Mouse (Mus musculus): ENCODE results near the gene Aup1.

Gene Aup1

GRCm38 (mm10) chr6:83069488-83070246 lies 15.3 kb downstream of the Aup1 start:
- DNase-seq (ENCODE audit: low read depth), result no peak

DNA sequence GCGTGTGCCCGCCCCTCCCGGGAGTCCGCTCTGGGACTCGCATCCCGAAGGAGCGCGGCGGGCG lies 15.8 kb downstream of the Aup1 start, which contains the start of gene Tlx2:
Gene Tlx2, minus strand, starts transcription at position 47 of the 64 bp plus-strand sequence.
- no peak for DNase-seq (ENCODE audit: low read depth)

DNA sequence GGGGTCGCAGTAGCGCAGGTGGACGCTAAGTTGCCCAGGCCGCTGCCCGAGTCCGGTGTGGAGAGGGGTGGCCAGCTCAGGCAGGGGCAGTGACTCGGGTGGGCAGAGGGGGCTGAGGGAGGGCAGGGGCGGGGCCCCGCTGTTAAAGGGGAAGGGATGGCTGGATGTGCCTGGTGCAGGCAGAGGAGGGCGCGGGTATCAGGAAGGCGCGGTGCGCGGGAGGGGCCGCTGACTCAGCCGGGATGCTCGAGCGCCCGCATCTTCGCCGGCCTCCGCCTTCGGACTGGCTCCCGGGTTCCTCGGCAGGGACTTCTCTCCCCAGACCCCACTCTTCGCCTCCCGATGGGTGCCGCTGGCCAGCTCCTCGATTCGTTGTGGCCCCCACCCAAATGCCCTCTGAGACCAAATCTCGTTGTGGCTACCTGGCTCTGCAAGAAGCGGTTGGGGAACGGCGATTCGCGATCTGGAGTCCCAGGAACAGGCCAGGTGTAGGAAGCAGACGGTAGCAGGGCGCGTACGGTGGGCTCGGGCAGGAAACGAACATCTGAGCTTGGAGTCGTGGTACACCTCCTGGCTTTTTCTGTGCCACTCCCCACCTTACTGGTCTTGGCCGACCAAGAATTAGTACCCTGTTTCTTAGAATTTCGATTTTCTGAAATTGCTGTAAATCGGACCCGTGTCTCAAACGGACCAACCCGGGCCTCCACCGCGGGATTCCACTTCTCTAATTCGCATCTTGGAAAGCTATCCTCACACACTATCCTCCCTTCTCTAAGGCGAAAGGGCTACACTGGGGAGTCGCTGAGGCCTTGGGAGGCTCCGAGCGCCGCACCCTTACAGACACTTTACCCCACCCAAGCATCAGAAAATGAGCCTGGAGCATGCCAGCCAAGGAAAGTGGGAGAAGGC lies 16.2 kb downstream of the Aup1 start:
- DNase-seq (ENCODE audit: low read depth), result no peak

DNA sequence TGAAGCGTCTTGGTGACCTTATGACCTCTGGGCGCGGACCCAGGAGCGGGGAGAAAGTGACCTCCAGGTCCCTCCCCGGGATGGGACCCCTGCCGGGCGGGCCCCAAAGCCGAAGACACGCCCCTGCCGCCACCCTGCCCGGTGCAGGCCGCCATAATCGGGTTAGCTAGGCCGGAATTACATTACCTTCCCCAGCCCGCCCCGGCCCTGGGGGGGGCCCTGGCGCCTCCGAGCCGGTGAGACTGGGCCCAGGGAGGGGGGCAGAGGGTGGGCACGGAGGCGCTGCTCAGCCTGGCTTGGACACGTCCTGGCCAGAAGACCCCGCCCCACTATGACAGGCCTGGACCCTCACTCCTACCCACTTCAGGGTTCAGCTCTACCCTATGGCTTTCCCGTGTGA lies 16.9 kb downstream of the Aup1 start:
- no peak for DNase-seq (ENCODE audit: low read depth)

DNA sequence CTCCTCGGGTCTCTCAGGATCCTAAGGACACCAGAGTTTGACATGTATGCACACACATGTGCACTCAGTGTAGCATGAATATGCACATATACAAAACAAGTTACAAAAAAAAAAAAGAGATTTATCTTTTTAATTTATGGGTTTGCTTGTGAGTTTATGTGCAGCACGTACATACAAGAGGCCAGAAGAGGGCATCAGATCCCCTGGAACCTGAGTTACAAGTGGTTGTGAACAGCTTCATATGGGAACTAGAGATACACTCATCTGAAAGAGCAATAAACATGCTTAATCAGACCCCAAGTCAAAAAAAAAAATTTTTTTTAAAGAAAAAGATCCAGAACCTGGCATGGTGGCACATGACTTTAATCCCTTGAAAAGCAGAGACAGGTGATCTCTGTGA lies 20.7 kb downstream of the Aup1 start:
- DNase-seq (ENCODE audit: low read depth), result no peak

DNA sequence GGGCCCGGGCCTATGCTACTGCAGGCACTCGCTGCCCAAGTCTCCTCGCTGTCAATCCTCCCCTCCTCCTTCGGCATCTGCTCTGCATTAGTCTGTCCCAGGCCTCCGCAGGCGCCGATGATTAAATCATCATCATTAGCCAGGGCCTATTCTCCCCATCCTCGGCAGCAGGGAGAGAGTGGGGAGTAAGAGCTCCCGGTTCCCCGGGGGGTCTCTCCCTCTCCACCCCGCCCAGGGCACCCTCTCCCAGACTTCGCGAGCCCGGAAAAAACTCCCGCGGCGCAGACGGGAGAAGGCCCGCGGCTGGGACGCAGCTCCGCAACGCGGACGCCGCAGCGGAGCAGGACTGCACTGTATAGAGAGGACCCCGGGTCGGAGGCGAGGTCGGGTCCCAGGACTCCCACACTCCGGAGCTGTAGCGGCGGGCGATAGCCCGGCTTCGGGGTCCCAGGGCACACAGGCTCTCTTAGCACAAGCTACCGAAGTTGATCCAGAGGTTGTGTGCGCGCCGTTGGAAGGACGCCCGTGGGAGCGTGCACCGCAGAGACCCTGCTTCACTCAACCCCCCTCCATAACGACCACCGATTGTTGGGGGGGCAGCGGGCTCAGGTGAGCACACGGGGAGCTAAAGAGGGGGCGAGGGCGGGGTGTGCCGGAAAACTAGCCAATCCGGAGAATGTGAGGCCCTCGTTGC lies 23.5 kb downstream of the Aup1 start, which contains the start of gene Pcgf1:
Gene Pcgf1, plus strand, starts transcription at position 240 of the 694 bp plus-strand sequence.
- DNase-seq (ENCODE audit: low read depth), result no peak

GRCm38 (mm10) chr6:83078324-83078858 lies 24.1 kb downstream of the Aup1 start:
- peak; percentile 98 for DNase-seq (ENCODE audit: low read depth)

- no peak for DNase-seq (ENCODE audit: low read depth)
Measured at GRCm38 (mm10) chr6:83080210-83080609, 25.9 kb downstream of the Aup1 start.

DNA sequence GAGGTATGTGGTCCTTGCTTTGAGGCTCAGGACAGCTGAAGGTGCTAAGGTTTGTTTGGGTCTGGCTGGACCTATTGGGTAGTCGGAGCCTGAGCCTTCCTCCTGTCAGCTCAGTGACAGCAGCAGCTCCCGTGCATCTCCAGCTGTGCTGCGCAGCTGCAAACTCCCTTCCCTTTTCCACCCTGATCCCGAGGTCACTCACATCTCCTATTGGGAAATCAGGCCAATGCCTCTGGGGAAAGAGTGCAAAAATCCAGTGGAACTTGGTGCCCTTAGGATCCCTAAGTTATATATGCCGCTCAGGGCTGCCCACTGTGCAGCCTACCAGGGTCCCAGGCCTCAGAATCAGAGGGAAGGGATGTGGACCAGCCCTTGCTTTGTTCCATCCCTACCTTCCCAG lies 29.2 kb downstream of the Aup1 start:
- no peak for DNase-seq (ENCODE audit: low read depth)

- no peak for DNase-seq (ENCODE audit: low read depth)
Measured at GRCm38 (mm10) chr6:83084477-83084876, 30.2 kb downstream of the Aup1 start.

DNA sequence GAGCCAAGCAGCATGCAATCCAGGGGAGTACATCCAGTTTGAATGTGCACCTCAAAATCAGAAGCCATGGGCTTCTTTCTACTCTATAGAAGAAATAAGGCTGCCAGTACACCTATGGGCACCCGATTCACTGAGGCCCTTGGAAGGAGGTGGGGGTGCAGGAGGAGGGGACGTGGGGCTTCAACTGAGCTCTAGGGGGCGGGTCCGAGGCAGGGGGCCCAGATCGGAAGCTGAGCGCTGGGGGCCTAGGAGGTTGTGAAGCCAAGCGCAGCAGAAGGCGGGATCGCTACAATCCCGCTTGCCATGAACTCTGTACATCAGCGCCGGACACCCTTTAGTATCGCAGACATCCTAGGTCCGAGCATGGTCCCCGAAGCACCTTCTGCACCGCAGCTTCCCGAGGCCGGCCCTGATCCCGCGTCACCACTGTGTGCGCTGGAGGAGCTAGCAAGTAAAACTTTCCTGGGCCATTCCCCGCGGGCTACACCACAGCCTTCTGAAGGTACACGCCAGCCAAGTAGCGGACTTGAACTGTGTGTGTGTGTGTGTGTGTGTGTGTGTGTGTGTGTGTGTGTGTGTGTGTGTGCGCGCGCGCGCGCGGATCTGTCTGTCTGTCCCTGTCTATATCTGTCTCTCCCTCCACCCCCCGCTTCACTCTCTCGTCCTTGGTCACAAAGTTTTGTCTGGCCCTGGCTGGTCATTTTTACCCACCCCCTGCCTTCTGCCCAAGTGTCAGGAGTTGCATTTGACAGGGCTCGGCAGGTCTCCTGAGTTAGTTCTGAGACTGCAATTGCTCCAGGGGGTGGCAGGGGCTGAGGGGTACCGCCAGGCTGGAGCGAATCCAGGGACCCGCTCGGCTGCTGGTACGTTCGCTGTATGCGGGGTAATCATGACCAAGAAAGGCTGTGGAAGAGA lies 32.1 kb downstream of the Aup1 start, which contains the start of gene Lbx2:
Gene Lbx2, plus strand, starts transcription at position 247 of the 915 bp plus-strand sequence.
- no peak for DNase-seq (ENCODE audit: low read depth)

DNA sequence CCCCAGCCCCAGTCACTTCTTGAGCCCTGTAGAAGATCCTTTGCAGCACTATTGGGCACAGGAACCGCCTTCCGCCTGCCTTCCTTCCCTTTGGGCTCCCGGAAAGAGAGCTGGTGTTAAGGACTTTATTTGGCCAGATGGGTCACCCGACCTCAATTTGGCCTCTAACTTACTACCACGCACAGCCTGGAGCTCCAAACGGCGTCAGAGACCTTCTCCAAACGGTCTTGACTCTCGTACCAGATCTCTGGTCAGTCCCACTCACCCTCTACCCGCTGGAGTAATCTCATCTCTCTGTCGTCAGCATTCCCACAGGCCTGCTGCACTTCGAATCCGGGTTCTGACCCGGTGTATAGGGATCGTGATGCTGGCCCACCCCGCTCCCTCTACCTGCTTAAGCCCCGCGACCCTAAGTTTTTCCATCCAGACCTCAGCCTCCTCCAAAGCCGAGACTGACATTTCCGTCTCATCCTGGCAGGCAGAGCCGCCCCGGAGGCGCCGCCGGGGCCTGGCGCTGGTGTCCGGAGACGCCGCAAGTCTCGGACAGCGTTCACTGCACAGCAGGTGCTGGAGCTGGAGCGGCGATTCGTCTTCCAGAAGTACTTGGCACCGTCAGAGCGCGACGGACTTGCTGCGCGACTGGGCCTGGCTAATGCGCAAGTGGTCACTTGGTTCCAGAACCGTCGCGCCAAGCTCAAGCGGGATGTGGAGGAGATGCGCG lies 33.0 kb downstream of the Aup1 start:
- DNase-seq (ENCODE audit: low read depth), result no peak

DNA sequence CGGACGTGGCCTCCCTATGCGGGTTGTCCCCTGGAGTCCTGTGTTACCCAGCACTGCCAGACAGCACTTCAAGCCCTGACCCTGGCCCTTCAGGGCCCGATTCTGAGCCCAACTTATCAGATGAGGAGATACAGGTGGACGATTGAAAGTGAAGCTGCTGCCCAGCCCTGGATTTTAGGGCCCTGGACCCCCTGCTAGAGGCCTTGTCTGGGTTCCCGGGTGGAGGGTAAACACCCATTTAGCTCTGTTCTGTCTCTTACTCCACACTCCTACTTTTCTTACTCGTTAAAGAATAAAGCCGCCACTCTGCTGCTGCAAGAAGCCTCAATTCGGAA lies 33.6 kb downstream of the Aup1 start:
- no peak for DNase-seq (ENCODE audit: low read depth)

GRCm38 (mm10) chr6:83092416-83093127 lies 38.3 kb downstream of the Aup1 start:
- no peak for DNase-seq (ENCODE audit: low read depth)

DNA sequence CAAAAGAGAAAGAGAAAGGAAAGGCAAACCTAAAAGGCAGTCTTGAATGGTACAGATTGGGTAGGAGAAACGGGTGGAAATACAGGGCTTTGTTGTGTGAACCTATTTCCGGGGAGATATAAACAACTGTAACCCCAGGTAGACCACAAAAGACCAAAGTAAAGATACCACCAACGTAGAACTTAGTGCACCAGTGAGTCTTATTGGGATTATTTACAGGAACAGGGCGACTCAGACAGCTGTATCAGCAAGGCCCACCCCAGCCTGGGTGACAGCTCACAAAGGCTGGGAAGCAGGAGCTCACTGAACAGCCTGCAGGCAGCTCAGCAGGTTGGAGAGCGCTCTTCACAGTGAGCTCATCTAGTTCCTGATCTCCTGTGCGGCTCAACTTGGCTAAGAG lies 41.6 kb downstream of the Aup1 start:
- no peak for DNase-seq (ENCODE audit: low read depth)

GRCm38 (mm10) chr6:83098411-83098810 lies 44.1 kb downstream of the Aup1 start:
- no peak for DNase-seq (ENCODE audit: low read depth)

DNA sequence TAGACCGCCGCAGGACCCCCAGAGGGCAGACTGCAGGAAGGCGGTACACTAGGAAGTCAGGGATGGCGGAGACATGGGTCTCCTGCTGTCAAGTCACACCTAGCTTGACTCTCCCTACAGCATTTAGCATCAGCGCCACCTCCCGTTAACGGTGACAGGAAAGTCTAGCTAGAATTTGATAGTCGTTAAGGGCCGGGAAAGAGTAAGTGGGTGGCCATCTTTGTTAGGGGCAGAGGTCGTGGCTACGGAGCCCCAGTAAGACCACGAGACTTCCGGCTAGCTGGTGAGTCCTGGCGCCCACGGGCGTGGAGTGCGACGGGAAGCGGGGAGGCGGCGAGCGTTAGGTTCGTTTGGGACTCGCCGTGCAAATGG lies 47.0 kb downstream of the Aup1 start, which contains the start of the genes Ccdc142 and Gm42688:
Gene Ccdc142, plus strand, starts transcription at position 286 of the 372 bp plus-strand sequence.
Gene Gm42688, plus strand, starts transcription at position 302 of the 372 bp plus-strand sequence.
- peak; percentile 89 for DNase-seq (ENCODE audit: low read depth)

GRCm38 (mm10) chr6:83101688-83102556 lies 47.6 kb downstream of the Aup1 start:
- no peak for DNase-seq (ENCODE audit: low read depth)

DNA sequence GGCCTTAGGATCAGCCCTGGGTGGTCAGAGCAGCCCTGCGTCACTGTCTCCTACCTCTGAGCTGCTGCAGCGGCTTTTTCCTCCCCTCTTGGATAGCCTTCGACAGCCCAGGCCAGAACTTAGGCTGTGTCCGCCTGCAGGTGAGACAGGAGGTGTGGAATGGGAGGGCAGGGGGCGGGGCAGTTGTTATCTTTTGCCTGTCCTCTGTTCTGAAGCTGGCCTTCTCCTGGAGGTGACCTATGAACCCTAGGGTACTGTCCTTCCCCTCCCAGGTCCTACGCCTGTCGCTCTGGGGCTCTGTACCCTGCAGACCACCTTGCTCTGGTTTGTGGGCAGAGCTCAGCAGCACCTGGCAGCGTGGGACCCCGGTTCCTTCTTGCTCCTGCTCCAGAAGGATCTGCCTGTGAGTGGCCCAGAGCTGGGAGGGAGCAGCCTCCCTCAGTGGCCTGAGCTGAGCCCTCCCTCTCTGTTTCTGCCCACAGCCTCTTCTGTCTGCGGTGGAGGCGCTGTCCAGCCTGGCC lies 48.9 kb downstream of the Aup1 start:
- DNase-seq (ENCODE audit: low read depth), result no peak
